Mouse (Mus musculus): ENCODE measurements around the gene Vsx1. TPM values are rescaled to one million over a fixed set of nuclear protein-coding genes. Genes with fewer than 3 reads are reported as not detected.

Vsx1 gene
- not detected for polyA plus RNA-seq (2017; shearing (Covaris generic))

DNA sequence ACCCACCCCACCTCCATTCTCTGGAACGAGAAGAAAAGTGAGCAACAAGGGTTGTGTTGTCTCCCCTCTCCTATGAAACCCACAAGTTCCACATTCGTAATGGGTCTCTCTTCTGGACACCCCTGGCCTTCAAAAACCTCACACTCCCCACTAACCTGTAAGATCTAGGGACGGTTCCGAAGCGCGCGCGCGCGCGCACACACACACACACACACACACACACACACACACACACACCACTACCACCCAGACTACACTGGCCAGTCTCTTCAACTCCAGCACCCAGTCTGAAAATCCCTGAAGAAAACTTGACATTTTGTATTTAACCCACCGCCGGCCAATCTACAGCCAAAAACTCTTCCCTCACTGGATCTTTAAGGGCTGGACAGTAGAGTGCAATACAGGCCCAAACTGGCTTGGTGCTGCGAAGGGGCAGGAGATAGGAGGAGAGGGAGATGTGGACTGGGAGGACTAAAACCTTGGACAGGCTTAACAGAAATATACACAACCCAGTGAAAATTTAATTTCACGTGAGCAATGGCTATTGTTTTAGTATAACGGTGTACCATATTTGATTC, at the start of gene Vsx1:
Gene Vsx1 (minus strand): TSS at position 138 of the 578 bp plus-strand sequence.

DNA sequence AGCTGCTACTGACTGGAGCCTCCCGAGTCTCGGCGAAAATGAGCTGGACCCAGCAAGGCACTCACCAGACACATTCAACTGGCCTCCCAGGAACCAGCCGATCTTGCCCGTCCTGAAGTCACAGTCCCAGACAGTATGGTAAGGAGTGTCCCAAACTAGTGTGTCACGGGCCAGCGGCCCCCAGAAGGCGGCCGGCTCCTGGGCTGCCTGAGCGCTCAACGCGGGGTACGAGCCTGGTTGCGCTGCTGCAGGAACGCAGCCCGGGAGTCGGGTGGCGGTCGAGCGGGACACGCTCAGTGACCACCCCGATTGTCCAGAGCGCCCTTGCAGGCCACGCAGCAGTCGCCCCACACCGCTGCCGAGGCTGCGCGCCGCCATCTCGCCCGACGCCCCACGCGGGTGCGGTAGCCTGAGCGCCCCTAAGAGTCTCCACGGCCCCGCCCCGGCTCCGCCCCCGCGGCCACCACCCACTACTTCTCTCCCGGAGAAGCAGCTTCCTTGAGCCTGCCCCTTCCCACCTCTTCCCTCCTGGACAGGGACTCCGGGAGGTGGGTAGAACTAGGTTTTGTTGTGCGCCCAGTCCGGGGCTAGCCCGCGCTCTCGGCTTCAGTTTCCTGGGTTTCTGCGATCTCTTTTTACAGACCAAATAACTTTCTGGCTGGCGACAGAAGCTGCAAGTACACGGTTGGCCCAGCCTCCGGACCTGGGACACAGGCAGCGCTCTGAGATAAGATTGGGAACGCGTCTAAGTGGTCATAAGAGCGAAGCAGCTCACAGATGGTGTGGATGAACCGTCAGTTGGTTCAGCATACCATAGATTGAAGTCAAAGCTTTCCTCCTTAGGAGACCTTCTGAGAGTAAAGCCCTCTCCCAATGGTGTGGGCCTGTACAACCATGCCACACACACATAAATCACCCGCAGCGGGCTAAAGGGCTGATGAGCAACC, 21.1 kb downstream of the Vsx1 start, which contains the start of gene Acss1:
Gene Acss1 (minus strand): TSS at position 681 of the 947 bp plus-strand sequence.

Other genes starting within 250 kb of the Vsx1 start
- gene Zfp442, start 237.9 kb downstream of the Vsx1 start, polyA plus RNA-seq (2017; shearing (Covaris generic)) = 9.4 TPM
- 0.50 TPM for gene Zfp345, start 204.3 kb downstream of the Vsx1 start, polyA plus RNA-seq (2017; shearing (Covaris generic))
- 326 TPM for gene Cst7, start 118.9 kb downstream of the Vsx1 start, polyA plus RNA-seq (2017; shearing (Covaris generic))
- gene Apmap, start 80.8 kb downstream of the Vsx1 start, polyA plus RNA-seq (2017; shearing (Covaris generic)) = 37.0 TPM
- 19.7 TPM for gene Acss1, start 20.9 kb downstream of the Vsx1 start, polyA plus RNA-seq (2017; shearing (Covaris generic))
- gene Entpd6, start 59.7 kb upstream of the Vsx1 start, polyA plus RNA-seq (2017; shearing (Covaris generic)) = 59.5 TPM
- gene Pygb, start 97.4 kb upstream of the Vsx1 start, polyA plus RNA-seq (2017; shearing (Covaris generic)) = 115 TPM
- 15.3 TPM for gene Abhd12, start 215.4 kb upstream of the Vsx1 start, polyA plus RNA-seq (2017; shearing (Covaris generic))
- gene Gins1, start 216.0 kb upstream of the Vsx1 start, polyA plus RNA-seq (2017; shearing (Covaris generic)) = 5.6 TPM